Mouse (Mus musculus) spleen, adult 2 months (tissue): ENCODE data around the gene Ebf3. TPM values are rescaled to one million over a fixed set of nuclear protein-coding genes. Genes with fewer than 3 reads are reported as not detected.

Experiments
- DNase-seq, 2 experiments: peaks; one replicate each; pipeline versions ENCODE4 v3.0.0 to v3.0.0-alpha.2; 2012 to 2021; ENCODE audit warnings: low spot score in 2 of 2, low read depth in 1 of 2
- H3K27ac ChIP-seq: fragments of 200-500 bp; 2 replicates; pipeline ENCODE4 v1.5.1; 2012; ENCODE audit warnings: low read length, inconsistent platforms; ENCODE audit not compliant: insufficient read depth
- H3K27me3 ChIP-seq: fragments of 200-500 bp; 2 replicates; pipeline ENCODE4 v1.6.1; 2012; ENCODE audit warnings: mild to moderate bottlenecking, moderate library complexity, low read length, inconsistent platforms; ENCODE audit not compliant: control insufficient read depth, insufficient read depth
- H3K36me3 ChIP-seq: fragments of 200-500 bp; 2 replicates; pipeline ENCODE4 v1.6.1; 2012; ENCODE audit warnings: mild to moderate bottlenecking, low read length, inconsistent platforms; ENCODE audit not compliant: control insufficient read depth, insufficient read depth
- H3K4me1 ChIP-seq: fragments of 200-500 bp; 2 replicates; pipeline ENCODE4 v1.6.1; 2011; ENCODE audit warnings: inconsistent platforms; ENCODE audit not compliant: control insufficient read depth, insufficient read depth, insufficient read length
- H3K4me3 ChIP-seq: fragments of 200-500 bp; 2 replicates; pipeline ENCODE4 v1.5.1; 2011; ENCODE audit warnings: mild to moderate bottlenecking, inconsistent platforms; ENCODE audit not compliant: insufficient read depth, insufficient read length; ENCODE audit errors: extremely low read depth
- CTCF ChIP-seq: fragments of 200-500 bp; IDR thresholded peaks from 2 replicates; pipeline ENCODE4 v1.5.1; 2011; ENCODE audit warnings: mild to moderate bottlenecking, inconsistent platforms; ENCODE audit not compliant: insufficient read depth, insufficient read length, insufficient replicate concordance; ENCODE audit errors: extremely low read depth
- POLR2A ChIP-seq: fragments of 200-500 bp; IDR thresholded peaks from 2 replicates; pipeline ENCODE4 v1.6.1; 2011; ENCODE audit warnings: low read depth, low read length, inconsistent platforms
- WGBS: fragments of 180-500 bp; shearing (Covaris S2); methylation state at CpG from one replicate; pipeline ENCODE4 v1.1.7; 2018; 5-methylcytosine and 5-hydroxymethylcytosine counted together
- polyA plus RNA-seq: library from polyadenylated mRNA; depleted of rRNA; stranded (reverse); fragments of >200 nt; gene quantifications from 2 replicates; pipeline ENCODE4 v1.2.3, GENCODE M21; 2012; rRNA removed

The Ebf3 gene
- polyA plus RNA-seq, 1 experiment = 0.12 TPM

DNA sequence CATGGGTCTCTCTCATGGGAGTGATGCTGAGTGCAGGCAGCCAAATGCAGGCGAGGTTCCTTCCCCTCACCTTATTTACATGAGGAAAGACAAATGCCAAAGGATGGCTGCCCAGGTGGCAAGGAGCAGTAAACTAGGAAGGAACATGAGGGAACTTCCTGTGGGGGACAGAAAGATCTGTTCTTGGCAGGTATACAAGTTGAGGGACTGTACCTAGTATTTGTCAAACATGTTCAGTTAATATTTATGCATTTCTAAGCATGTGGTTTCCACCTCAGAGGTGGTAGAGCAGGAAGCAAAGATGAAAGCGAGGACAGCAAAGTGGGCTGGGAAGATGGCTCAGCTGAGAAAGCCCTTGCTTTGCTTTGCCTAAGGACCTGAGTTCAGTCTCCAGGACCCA, 159.6 kb downstream of the Ebf3 start:
- WGBS = 59% methylated on average over 2 of the region's 2 CpGs
- H3K27me3 ChIP-seq = no peaks in the 10 kb centered on the region
- H3K4me3 ChIP-seq = no peak overlapping the region
- H3K36me3 ChIP-seq = no peaks in the 10 kb centered on the region
- no peaks in the 10 kb centered on the region for H3K4me1 ChIP-seq
- no peak overlapping the region for H3K27ac ChIP-seq
- TF ChIP-seq POLR2A = no peak
- TF ChIP-seq CTCF = no peak
- DNase-seq = no peak

DNA sequence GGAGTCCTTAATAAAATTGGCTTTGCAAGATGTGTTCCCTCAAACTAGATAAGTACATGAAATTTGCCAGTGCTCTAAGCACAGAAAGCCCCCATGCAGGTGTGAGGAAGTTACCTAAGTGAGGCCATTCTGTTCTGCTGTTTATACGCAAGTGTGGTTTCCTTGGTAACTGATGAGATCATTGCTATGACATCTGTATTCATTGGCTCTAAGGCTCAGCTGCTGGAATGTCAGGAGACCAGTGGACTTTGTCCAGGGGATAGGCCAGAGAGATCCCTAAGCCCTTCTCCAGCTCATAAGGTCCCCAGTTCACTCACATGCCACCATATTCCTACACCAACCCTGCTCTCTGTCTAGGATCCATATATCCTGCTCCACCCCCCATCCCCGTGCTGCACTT, 162.4 kb downstream of the Ebf3 start:
- Histone ChIP-seq H3K27ac (no peak overlapping the region), H3K27me3 (no peaks in the 10 kb centered on the region), H3K4me3 (no peak overlapping the region), H3K36me3 (no peaks in the 10 kb centered on the region), H3K4me1 (no peaks in the 10 kb centered on the region)
- TF ChIP-seq CTCF (no peak), POLR2A (no peak)
- no peak for DNase-seq
- WGBS = 90% methylated on average over 2 of the region's 2 CpGs

DNA sequence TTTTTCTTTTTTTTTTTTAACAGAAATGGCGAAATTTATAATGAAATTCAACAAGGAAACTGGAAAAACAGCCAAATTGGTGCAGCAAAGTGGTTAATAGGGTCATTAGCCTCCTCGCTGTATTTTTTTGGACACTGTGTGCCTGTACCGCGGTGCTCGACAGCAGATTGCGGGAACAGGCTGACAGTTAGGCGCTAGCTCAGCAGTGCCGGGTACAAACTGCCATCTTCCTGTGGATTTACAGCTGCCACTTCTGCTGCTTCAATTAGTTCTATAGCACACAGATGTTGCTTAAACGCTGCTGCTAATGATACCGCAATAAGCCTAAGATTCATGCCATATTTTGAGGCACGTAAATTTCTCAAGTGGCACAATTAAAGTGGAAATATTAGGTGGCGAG, 167.1 kb downstream of the Ebf3 start:
- Histone ChIP-seq H3K27ac (no peak overlapping the region), H3K27me3 (no peaks in the 10 kb centered on the region), H3K4me3 (no peak overlapping the region), H3K36me3 (no peaks in the 10 kb centered on the region), H3K4me1 (no peaks in the 10 kb centered on the region)
- no peak for TF ChIP-seq CTCF
- TF ChIP-seq POLR2A = no peak
- no peak for DNase-seq
- 87% methylated on average over 12 of the region's 12 CpGs for WGBS

Other genes with a start within 250 kb of the Ebf3 start
- 7.6 and 14.3 TPM in 2 replicates for gene 9430038I01Rik, start 96.3 kb upstream of the Ebf3 start, polyA plus RNA-seq
- gene Glrx3, start 123.2 kb upstream of the Ebf3 start, polyA plus RNA-seq = 33.8 and 38.6 TPM in 2 replicates